Mouse (Mus musculus) lung, postnatal 0 days (tissue): ENCODE measurements around the gene Kdm4b.

ENCODE experiments used
- CTCF ChIP-seq: IDR thresholded peaks from 2 replicates; pipeline ENCODE4 v1.5.1; 2016; ENCODE audit warnings: antibody characterized with exemption, mild to moderate bottlenecking
- EP300 ChIP-seq: IDR thresholded peaks from 2 replicates; pipeline ENCODE4 v1.6.1; 2016; ENCODE audit warnings: antibody characterized with exemption, mild to moderate bottlenecking, control low read depth

- no peak for TF ChIP-seq CTCF
- TF ChIP-seq EP300, result no peak
Measured at GRCm38 (mm10) chr17:56407379-56407778, 81.5 kb downstream of the Kdm4b start.
